Mouse (Mus musculus): ENCODE measurements around the gene Slc38a10. TPM values are rescaled to one million over a fixed set of nuclear protein-coding genes. Genes with fewer than 3 reads are reported as not detected.

Gene Slc38a10
- total and polyA plus RNA-seq, 3 experiments: 78.2 to 80.7 TPM; not detected in 1

DNA sequence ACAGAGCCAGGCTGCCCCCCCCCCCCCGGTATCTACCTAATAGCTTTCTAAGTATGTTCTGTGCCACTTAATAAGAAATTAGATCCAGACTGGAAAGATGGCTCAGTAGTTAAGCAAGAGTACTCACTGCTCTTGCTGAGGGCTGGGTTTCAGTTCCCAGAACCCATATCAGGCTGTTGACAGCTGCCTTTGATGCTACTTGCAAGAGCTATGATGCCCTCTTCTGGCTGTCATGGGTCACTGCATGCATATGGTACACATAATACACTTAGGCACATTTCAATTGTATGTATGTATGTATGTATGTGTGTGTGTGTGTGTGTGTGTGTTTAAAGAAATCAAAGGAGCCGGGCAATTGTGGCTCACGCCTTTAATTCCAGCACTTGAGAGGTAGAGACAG, 12.1 kb upstream of the Slc38a10 start:
- H3K27me3 ChIP-seq (ENCODE audit: control insufficient read depth in 1 of 2, insufficient read depth in 2 of 2, low read length in 2 of 2): peaks cover 2 to 7% of the 10 kb centered on the region in 2 experiments; a peak in 3 of 4 replicates
- no peak for TF ChIP-seq EP300 (IDR thresholded peaks at IDR 0.05; ENCODE audit: low read depth in 1 of 2, low read length in 2 of 2)
- peak; percentile 66 for TF ChIP-seq ZC3H11A (IDR thresholded peaks at IDR 0.05; ENCODE audit: low read depth, low read length)
- peak; percentile 64 to 74 (median 73) for TF ChIP-seq CTCF (IDR thresholded peaks at IDR 0.05 in 2 of 3, conservative IDR thresholded peaks at IDR 0.05 in 1 of 3; ENCODE audit: control insufficient read depth in 1 of 3, insufficient read depth in 1 of 3, low read depth in 2 of 3, low read length in 3 of 3, poor library complexity in 1 of 3, severe bottlenecking in 1 of 3)
- peak; percentile 60 for TF ChIP-seq SMC3 (IDR thresholded peaks at IDR 0.05; ENCODE audit: low read depth, low read length)
- TF ChIP-seq RAD21 (IDR thresholded peaks at IDR 0.05; ENCODE audit: low read depth, low read length): peak; percentile 64
- no peak for TF ChIP-seq CHD2 (IDR thresholded peaks at IDR 0.05; ENCODE audit: low read length)
- DNase-seq (ENCODE audit: low read depth, low spot score): peak; percentile 79

GRCm38 (mm10) chr11:120161245-120161644, 10.1 kb upstream of the Slc38a10 start:
- H3K4me1 ChIP-seq (ENCODE audit: control insufficient read depth in 1 of 2, insufficient read depth in 2 of 2, low read length in 2 of 2): peaks cover 2 to 12% of the 10 kb centered on the region in 2 experiments; a peak in 3 of 4 replicates
- no peaks in the 10 kb centered on the region for H3K79me2 ChIP-seq (ENCODE audit: control insufficient read depth, insufficient read depth, low read length, poor library complexity)
- no peaks in the 10 kb centered on the region for H3K9me3 ChIP-seq (replicated peaks; ENCODE audit: insufficient read depth, low read length)
- no peak overlapping the region for H3K27ac ChIP-seq (ENCODE audit: control insufficient read depth, low read depth, low read length)
- no peak for DNase-seq (ENCODE audit: low read depth, low spot score)
- H3K9ac ChIP-seq (ENCODE audit: control insufficient read depth, low read depth, low read length, poor library complexity, severe bottlenecking): no peak overlapping the region
- TF ChIP-seq RCOR1 (IDR thresholded peaks at IDR 0.05; ENCODE audit: low read depth, low read length): no peak
- TF ChIP-seq POLR2AphosphoS5 (IDR thresholded peaks at IDR 0.05; ENCODE audit: borderline replicate concordance, low read depth, low read length): no peak
- no peak for TF ChIP-seq GABPA (IDR thresholded peaks at IDR 0.05; ENCODE audit: low read depth, low read length)
- no peak for TF ChIP-seq CHD2 (IDR thresholded peaks at IDR 0.05; ENCODE audit: low read length)
- no peak for TF ChIP-seq ZKSCAN1 (IDR thresholded peaks at IDR 0.05; ENCODE audit: low read depth, low read length)
- no peak for TF ChIP-seq BHLHE40 (IDR thresholded peaks at IDR 0.05; ENCODE audit: borderline replicate concordance, low read depth, low read length)
- TF ChIP-seq E2F4 (IDR thresholded peaks at IDR 0.05; ENCODE audit: borderline replicate concordance, low read depth, low read length): no peak
- TF ChIP-seq MYC (IDR thresholded peaks at IDR 0.05; ENCODE audit: low read depth, low read length): no peak
- TF ChIP-seq KAT2A (conservative IDR thresholded peaks at IDR 0.05; ENCODE audit: low read depth, low read length): no peak
- no peak for TF ChIP-seq GATA1 (IDR thresholded peaks at IDR 0.05; ENCODE audit: low read depth, low read length)
- no peak for TF ChIP-seq SIN3A (IDR thresholded peaks at IDR 0.05; ENCODE audit: low read length)
- TF ChIP-seq ZNF384 (IDR thresholded peaks at IDR 0.05; ENCODE audit: low read depth, low read length): no peak
- TF ChIP-seq USF2 (IDR thresholded peaks at IDR 0.05; ENCODE audit: borderline replicate concordance in 1 of 2, insufficient read depth in 1 of 2, low read depth in 1 of 2, low read length in 2 of 2): no peak
- TF ChIP-seq TCF12 (IDR thresholded peaks at IDR 0.05; ENCODE audit: low read depth, low read length): no peak
- TF ChIP-seq CTCF (IDR thresholded peaks at IDR 0.05 in 2 of 3, conservative IDR thresholded peaks at IDR 0.05 in 1 of 3; ENCODE audit: control insufficient read depth in 1 of 3, insufficient read depth in 1 of 3, low read depth in 2 of 3, low read length in 3 of 3, poor library complexity in 1 of 3, severe bottlenecking in 1 of 3): no peak
- H3K27me3 ChIP-seq (ENCODE audit: control insufficient read depth in 1 of 2, insufficient read depth in 2 of 2, low read length in 2 of 2): peaks cover 2 to 7% of the 10 kb centered on the region in 2 experiments; a peak in 3 of 4 replicates
- no peak overlapping the region for H3K4me3 ChIP-seq (ENCODE audit: control insufficient read depth in 1 of 2, insufficient read depth in 1 of 2, low read depth in 2 of 2, low read length in 2 of 2)
- H3K36me3 ChIP-seq (ENCODE audit: control insufficient read depth in 1 of 2, insufficient read depth in 2 of 2, low read length in 2 of 2): peaks cover 0 to 8% of the 10 kb centered on the region in 2 experiments; a peak in 2 of 4 replicates

More for the DNA sequence above, 12.1 kb upstream of the Slc38a10 start:
- H3K79me2 ChIP-seq (ENCODE audit: control insufficient read depth, insufficient read depth, low read length, poor library complexity): no peaks in the 10 kb centered on the region
- H3K9ac ChIP-seq (ENCODE audit: control insufficient read depth, low read depth, low read length, poor library complexity, severe bottlenecking): no peak overlapping the region
- H3K27ac ChIP-seq (ENCODE audit: control insufficient read depth, low read depth, low read length): no peak overlapping the region
- no peak overlapping the region for H3K4me3 ChIP-seq (ENCODE audit: control insufficient read depth in 1 of 2, insufficient read depth in 1 of 2, low read depth in 2 of 2, low read length in 2 of 2)
- H3K36me3 ChIP-seq (ENCODE audit: control insufficient read depth in 1 of 2, insufficient read depth in 2 of 2, low read length in 2 of 2): peaks cover 0 to 8% of the 10 kb centered on the region in 2 experiments; a peak in 2 of 4 replicates
- peaks cover 2 to 12% of the 10 kb centered on the region in 2 experiments; a peak in 3 of 4 replicates for H3K4me1 ChIP-seq (ENCODE audit: control insufficient read depth in 1 of 2, insufficient read depth in 2 of 2, low read length in 2 of 2)
- H3K9me3 ChIP-seq (replicated peaks; ENCODE audit: insufficient read depth, low read length): no peaks in the 10 kb centered on the region

Measured in MEL (cell line).